ENCODE assay signal across 13 mouse cellular contexts in the genomic region with DNA sequence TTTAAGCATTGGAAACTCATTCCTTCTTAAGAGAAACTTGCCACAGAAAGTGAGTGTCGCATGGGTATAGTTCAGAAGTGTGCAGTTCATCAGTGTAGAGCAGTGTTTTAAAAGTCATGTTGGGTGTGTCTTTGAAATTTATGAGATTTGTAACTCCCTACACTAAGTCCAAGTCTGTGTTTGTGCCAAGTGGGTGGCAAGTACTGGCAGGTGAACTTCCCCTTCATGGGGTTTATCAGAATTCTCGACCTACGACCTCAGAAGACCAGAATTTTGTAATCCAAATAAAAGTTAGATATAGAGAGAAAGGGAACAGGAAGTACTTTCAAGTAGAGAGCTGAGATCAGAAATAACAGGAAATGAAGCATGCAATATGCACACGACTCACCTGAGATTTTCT.
"Had no signal": no experiment of that assay in that cellular context is flagged by ENCODE, and none has a peak within 500 bp of the region (broad histone marks: within the 10 kb centered on the region; RNA-seq: fewer than 3 reads in every experiment).

No protein-coding gene starts in this region.

- H3K4me1 ChIP-seq: limb, embryonic 12.5 days; liver, embryonic 15.5 days; midbrain, embryonic 13.5 days had no signal

- DNase-seq: kidney, adult 8-10 months; kidney, postnatal 25 days; layer of hippocampus, adult 9-11 months; layer of hippocampus, postnatal 36 days; liver; right cerebral cortex, postnatal 14 days; thymus, postnatal 4 days had no signal

- H3K9ac ChIP-seq: limb, embryonic 12.5 days; liver, embryonic 15.5 days; lung, embryonic 15.5 days; midbrain, embryonic 13.5 days had no signal

- H3K4me3 ChIP-seq: limb, embryonic 12.5 days; liver, embryonic 15.5 days; lung, embryonic 15.5 days; midbrain, embryonic 13.5 days had no signal

- H3K36me3 ChIP-seq: limb, embryonic 12.5 days; liver, embryonic 15.5 days; lung, embryonic 15.5 days; midbrain, embryonic 13.5 days had no signal

- ATAC-seq: inflammation-experienced regulatory T-cells, adult 6 months; intestine, postnatal 0 days; midbrain, embryonic 13.5 days had no signal

- H3K4me2 ChIP-seq: limb, embryonic 12.5 days; liver, embryonic 15.5 days; lung, embryonic 15.5 days; midbrain, embryonic 13.5 days had no signal

- H3K27me3 ChIP-seq: limb, embryonic 12.5 days; liver, embryonic 15.5 days; lung, embryonic 15.5 days; midbrain, embryonic 13.5 days had no signal

- H3K9me3 ChIP-seq: limb, embryonic 12.5 days; liver, embryonic 15.5 days; lung, embryonic 15.5 days; midbrain, embryonic 13.5 days had no signal

- H3K27ac ChIP-seq: limb, embryonic 12.5 days; liver, embryonic 15.5 days; midbrain, embryonic 13.5 days had no signal
